Mouse (Mus musculus): ENCODE measurements around the gene Cpa2.

The Cpa2 gene

DNA sequence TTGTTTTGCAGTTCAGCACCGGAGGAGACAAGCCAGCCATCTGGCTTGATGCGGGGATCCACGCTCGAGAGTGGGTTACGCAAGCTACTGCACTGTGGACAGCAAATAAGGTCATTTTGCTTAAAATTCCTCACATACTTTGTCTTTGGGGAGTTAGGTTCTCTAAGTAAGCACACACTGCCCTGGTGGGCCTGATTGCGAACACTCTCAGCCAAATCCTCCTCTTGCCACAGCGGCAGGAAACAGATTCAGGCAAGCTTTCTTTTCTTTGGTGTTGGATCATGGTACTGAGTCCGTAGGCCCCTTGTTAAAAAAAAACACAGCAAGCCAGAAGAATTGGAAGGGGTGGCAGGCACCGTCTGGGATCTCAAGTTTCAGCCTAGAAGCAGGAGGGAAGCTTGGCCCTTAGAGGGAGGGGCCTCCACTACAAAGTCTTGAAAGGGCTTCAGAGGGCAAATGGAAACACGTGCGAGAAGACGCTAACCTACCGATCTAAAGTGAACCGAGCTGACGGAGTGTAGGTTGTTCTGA is 7.9 kb downstream of the Cpa2 start:
- peak; percentile 15 for DNase-seq

DNA sequence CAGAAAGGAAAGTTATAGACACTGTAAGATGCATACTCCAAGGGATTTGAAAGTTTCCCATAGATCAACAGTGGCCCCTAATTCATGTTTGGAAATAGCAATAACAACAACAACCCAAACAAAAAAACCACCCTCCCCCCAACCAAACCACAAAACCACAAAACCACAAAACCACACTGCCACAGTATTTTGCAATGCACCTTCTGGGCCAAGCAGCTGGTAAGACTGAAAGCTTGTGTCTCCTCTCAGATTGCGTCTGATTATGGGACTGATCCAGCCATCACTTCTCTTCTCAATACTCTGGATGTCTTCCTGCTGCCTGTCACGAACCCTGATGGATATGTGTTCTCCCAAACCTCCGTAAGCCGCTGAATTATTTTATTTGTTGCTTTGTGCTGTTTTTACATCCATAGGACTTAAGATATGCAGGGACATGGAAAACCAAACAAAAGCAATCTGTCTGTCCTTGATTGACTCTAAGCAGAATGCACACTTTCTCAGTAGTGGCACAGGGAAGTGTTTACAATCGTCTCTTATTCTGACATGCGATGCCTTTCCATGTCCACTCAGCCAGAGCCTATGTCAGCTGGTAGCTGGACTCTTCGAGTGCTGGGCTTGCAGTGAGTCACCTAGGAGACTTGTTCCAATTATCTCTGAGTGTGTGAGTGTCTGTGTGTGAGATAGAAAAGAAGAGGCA is 9.3 kb downstream of the Cpa2 start:
- no peak for DNase-seq

DNA sequence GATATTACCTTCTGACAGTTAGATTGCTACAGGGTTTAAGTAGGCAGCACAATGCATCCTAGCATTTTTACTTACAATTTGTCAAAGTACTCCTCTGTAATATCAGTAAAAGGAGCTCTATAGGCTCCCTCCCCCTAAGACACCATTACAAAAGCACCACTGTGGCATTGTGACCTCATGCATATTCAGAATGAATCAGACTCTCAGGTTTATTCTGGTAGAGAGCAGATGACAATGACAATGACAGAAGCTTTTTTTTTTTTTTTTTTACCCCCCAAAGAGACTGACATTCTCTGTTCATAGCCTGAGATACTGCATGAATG is 9.8 kb downstream of the Cpa2 start:
- no peak for DNase-seq

DNA sequence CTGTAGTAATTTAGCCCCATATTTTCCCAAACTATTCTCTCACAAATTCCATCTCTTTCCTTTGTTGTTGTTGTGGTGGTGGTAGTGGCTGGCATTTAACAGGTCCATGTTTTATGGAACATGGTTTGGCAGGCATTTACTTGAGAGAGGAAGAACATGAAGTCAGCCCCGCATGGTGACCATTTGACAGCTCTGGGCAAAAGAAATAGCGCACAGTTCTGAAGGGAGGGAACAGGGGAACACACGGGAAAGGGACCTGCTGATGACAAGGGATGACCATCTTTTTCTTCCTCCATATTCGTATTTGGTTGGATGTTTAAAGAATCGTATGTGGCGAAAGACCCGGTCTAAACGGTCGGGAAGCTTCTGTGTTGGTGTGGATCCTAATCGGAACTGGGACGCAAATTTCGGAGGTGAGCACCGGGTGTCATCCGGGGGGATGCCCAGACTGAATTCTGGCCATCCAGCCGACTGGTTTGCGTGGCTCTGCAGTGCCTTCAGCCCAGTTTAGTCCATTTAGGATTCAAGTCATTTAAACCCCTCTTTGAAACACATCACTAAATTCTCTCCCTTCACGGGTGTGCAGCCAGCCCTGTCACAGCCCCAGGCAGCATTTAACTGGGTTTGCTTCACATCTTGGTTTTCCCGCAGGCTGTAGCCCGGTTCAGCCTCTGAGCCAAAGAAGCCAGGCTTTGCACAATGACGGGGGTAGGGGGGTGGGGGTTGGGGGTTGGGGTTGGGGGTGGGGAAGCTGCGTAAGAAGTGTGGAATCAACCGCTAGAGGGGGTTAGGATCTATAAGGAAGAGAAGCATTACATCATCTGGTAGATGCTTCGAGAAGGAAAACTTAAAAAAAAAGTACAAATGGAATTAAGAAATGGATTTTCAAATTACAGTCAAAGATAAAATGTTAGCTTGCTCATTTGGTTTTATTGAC is 10.5 kb downstream of the Cpa2 start:
- no peak for DNase-seq

DNA sequence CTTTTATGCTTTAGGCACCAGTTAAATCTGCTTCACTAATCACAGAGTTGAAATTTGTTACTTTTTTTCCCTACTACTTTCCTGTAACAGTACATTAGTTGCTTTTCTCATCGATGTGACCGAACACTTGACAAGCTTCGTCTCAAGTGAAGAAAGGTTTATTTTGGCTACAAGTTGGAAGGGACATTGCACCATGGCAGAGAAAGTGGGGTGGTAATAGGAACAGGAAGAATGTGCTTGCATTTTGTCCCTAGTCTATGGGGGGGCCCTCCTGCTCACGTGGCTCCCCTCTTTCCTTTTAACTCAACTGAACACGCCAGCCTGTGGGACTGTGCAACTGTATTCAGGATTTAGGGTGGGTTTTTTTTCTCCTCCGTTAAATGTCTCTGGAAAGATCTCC is 11.2 kb downstream of the Cpa2 start:
- no peak for DNase-seq

DNA sequence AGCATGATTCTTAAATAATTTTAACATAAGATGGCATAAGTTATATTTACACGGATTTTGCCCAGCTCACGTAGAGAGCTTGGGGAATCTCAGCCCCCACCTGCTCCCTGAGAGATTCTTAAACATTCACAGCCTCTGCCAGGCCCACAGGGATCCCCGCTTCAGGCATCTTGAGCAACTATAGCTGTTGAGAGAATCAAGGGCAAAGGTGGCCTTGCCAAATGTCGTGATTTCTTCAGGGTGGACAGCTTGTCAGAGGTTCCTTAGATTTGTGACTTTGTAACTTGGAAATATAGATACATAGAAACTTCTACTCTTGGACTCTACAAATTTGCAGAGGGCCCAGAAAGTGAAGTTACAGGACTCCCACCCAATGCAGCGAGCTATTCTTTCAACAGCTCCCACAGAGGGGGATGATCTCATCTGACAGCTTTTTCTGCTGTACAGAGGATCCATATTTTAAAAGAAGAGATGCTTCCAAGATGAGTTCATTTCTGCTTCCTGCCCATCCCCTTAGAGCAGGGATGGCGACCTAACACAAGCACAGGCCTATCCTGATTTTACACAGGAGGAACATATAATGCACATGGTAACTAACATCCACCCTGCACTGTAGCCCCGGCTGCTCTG is 12.1 kb downstream of the Cpa2 start:
- no peak for DNase-seq

DNA sequence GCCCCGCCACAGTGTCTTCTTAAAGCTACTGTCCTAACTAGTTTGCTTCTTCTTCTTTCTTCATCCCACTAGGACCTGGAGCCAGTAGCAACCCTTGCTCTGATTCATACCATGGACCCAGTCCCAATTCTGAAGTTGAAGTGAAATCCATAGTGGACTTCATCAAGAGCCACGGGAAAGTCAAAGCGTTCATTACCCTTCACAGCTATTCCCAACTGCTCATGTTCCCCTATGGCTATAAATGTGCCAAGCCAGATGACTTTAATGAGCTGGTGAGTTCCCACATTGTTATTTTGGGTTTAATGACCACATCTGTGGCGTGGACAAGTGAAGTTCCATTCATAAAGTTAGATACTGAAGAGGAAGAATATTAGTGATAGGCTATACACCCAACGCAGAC is 12.7 kb downstream of the Cpa2 start:
- no peak for DNase-seq

DNA sequence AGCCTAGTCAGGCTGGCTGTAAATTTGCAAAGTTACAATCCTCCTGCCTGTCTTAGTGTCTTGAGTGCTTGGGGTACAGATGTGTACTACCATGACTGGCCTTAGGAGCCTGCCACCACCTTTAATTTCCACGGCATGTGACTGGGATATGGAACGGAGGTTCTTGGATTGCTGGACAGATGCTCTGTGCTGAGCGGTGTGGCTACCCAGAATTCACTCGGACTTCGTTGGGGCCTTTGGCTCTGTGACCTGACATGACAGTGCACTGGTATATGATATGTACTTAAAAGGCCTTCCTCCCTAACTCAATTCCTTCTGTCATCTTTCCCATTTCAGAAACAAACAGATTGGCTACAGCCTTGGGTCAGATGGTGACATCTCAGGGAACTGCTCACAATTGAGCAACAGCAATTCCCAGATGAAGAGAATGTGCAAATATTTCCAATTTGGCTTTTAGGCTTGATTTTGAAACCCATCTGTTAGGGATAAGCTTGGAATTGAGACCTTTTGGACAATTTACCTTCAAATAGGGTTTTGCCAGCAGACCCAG is 13.3 kb downstream of the Cpa2 start:
- DNase-seq, result no peak

DNA sequence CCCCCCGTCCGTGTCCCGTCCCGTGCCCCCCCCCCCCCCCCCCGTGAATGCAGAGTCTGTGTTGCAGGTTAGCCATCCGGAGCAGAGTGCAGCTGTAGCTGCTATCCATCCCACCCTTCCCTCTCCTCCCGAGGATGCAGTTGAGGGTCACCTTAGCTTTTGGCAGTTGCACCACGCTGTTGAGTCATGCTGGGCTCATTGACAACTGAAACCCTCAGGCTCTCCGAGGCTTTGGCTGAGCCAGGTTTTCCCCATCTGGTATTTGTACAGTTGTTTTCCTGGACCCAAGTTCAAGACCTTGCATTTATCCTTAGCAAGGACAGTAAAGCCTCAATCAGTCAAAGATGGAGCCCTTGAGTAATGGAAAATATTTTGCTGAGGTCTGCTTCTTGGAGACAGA is 14.7 kb downstream of the Cpa2 start:
- DNase-seq, result peak; percentile 29

DNA sequence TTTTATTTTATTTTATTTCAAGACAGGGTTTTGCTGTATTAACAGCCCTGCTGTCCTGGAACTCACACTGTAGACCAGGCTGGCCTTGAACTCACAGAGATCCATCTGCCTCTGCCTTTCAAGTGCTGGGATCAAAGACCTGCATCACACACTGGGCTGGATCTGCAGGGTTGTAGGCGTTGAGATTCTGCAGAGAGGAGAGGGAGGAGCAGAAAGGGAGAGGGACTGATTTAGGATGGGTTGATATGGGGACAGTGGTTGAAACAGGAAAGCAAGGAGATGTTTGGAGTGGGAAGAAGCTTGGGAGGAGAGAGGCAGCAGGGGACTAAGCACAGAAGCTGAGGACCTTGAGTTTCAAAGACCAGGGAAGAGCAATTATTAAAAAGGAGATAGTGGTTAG is 18.3 kb downstream of the Cpa2 start:
- no peak for DNase-seq

DNA sequence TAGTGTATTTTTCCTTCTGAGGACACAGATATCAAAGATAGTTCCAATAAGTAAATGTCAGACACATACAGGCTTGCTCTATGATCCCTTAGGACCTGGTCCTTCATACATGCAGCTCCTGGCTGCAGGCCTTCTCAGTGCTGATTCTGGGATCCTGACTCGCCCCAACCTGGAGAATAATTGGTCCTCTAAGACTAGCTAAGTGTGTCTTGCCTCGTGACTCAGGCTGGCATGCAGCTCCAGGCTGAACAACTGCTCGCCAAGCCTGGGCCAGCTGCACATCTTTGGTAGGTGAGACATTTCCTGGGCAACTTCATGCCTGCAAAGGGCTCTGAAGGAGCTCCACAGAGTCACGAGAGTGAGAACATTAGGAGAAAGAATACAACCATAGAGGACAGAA is 20.8 kb downstream of the Cpa2 start:
- no peak for DNase-seq

DNA sequence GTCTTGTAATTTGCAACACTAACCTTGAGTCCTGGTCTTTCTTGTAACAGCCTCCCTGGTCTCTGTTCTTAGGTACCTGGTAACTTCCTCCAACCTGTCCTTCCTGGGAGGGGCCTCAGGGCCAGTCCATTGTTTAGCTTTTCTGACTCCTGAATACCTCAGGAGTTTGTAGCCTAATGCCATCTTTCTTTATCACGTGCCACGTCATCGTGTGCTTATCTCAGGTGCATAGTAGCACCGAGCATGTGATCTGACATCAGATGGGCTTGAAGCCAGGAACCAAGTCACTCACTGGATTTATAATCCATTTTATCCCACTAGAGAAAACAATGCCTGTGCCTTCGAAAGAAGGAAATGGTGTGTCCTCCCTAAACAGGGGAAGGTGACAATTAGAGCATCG is 22.2 kb downstream of the Cpa2 start:
- DNase-seq, result no peak

DNA sequence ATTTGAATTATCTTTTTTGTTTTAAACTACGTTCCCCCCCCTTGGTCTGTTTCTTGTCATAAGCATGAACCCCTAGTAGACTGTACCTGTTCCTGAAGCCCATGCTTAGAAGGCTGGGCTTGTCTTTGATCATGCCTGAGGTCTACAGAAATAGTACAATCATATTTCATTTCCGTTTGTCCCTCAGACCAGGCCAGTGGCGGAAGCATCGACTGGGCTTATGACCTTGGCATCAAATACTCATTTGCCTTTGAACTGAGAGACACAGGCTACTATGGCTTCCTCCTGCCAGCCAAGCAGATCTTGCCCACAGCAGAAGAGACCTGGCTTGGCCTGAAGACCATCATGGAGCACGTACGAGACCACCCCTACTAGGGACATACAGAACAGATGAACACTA is 22.7 kb downstream of the Cpa2 start:
- DNase-seq, result no peak

DNA sequence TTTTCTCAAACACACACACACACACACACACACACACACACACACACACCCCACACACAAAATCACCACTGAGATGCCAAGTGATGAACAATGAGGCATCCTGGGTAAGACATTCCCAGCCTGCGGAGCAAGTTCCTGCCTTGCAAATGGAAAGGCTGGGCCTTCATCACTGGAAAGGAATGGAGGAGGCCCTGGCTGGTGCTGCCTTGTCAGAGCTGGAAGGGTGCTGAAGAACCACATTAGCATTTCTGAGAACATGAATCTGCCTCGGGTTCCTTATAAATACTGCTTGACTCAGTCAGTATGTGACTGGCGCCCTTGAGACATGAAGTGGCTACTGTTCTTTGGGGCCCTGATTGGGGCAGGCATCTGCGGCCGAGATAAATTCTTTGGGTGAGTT is 26.7 kb downstream of the Cpa2 start, which contains the start of gene Cpa4:
Gene Cpa4, plus strand, starts transcription at position 301 of the 400 bp plus-strand sequence.
- DNase-seq, result no peak

DNA sequence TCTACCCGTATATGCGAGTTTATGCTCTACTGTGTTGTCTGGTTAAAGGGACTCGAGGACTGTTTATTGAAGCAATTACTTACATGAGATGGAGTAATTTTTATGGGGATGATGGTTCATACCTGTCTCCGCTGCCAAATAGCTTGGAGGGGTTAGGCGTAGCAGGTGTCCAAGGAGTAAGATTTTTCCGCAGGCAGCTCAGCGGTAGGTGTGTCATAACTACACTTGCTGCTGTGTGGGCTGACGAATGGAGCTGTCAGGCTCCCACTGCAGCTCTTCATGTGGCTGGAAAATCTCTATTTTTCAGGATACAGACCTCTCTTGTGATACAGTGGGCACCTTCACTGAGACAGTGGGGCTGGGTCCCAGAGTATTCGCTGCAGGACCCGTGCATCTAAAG is 27.9 kb downstream of the Cpa2 start:
- no peak for DNase-seq

DNA sequence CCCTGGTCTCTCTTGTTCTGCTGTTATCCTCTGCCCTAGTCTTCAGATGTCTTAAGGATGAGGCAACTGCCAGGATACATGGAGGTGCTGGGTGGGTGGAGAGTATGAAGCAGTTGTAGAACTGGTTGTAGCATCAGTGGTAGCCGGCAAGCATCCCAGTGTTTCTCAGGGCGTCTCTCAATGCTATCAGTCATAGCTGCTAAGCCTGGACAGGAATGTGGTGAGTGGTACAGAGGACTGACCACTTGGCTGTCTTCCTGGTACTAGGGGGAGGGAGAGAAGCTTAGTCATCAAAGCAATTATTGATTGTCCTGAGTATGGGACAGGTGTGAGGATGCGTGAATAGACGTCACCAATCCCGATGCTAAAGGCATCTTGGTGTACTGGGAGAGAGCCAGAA is 28.6 kb downstream of the Cpa2 start:
- no peak for DNase-seq

DNA sequence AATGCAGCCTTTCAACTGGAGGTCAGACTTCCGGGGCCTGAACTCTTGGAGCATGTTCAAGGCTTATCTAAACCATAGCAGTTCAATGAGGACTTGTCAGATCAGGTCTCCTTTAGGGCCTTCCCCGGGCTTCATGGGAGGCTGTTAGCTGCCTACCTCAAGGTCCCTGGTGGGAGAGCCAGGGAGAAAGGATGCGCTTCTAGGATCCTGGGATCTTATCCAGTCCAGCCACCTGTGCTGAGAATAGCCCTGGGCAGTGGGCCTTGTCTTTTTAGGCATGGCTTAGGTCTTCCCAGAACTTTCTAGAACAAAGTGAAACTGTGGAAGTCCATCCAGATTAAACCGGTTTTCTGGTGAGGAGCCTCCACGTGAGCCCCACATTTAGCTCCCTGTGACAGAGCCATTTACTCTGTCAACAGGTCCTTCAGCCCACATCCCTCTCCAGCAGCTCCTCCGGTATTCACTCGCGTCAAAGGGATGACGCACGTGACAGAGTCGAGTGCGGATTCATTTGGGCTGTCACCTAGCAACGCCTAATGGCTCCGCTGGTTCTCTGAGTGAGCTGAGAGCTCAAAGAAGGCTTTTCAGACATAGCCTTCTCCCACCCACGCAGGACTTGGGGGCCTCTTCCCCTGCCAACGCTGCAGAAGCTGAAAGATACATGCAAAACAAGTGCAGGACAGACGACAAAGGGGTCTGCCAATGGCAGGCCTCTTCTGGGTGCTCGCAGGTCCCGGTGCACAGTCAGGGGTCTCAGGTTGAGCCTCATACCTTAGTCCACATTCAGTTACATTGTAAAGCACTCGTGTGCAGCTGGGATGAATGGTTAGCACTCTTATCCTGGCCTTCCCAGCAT is 31.3 kb downstream of the Cpa2 start:
- no peak for DNase-seq

DNA sequence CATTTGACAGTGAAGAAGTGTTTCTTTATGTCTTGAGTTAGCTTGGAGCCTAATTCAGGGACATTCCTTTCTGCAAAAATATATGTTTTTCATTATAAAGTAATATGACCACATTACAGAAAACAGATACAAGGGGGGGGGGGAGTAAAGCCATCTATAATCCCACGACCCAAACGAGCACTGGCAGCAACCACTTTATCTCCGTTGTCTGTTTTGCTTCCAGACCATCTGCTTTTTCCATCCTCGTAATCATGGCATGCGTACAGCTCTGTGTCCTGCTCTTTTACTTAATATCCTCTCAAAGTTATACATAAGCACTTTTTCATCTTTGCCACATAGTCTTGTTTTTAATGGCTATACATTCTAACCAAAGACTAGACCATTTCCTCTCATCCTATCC is 32.0 kb downstream of the Cpa2 start:
- no peak for DNase-seq

DNA sequence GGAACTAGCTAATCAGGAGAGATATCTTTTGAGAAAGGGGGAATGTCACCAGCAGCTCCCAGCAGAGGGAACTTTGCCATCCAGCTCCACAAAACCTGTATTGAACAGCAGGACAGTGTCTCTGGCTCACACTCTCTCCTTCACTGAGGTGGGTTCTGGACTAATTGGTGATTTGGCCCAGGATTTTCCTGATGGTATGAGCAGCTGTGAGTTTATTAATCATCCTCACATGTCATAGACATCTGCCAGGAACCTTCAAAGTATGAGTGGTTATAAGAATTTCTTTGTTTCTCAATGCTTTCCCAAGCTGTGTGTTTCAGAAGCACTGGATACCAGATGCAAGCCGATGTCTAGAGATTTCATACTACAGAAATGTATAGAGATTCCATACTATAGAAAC is 33.6 kb downstream of the Cpa2 start:
- no peak for DNase-seq

DNA sequence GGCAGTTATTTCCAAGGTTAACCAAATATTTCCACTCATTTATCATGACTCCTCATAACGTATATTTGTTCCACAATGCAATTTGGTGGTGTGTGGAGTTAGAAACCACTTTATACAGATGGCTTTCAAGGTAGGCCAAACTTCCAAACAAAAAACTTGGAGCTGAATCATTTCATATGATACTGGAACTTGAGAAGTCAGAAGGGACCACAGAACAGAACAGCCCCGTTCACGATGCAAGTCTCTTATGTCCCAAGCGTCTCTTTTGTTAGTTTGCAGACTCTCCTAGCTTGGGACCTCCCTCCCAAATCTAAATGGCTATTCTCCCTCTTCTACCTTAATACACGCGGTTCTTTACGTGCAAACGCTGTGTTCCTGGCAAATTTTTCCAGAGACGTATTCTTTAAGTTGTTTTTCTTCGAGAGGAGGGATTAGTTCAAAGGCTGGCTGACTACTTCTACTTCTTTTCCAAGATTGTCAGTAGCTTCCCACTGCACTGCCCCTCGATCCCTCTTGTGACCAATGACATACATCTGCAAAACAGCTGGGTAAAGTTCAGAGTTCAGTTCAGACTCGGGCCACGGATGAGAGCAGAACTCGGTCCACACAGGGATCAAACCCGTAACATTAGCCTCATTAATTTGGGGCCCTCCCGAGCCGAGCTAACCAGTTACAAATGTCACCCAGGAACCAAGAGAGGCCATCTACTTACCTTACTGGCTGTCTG is 35.3 kb downstream of the Cpa2 start:
- DNase-seq, result no peak

DNA sequence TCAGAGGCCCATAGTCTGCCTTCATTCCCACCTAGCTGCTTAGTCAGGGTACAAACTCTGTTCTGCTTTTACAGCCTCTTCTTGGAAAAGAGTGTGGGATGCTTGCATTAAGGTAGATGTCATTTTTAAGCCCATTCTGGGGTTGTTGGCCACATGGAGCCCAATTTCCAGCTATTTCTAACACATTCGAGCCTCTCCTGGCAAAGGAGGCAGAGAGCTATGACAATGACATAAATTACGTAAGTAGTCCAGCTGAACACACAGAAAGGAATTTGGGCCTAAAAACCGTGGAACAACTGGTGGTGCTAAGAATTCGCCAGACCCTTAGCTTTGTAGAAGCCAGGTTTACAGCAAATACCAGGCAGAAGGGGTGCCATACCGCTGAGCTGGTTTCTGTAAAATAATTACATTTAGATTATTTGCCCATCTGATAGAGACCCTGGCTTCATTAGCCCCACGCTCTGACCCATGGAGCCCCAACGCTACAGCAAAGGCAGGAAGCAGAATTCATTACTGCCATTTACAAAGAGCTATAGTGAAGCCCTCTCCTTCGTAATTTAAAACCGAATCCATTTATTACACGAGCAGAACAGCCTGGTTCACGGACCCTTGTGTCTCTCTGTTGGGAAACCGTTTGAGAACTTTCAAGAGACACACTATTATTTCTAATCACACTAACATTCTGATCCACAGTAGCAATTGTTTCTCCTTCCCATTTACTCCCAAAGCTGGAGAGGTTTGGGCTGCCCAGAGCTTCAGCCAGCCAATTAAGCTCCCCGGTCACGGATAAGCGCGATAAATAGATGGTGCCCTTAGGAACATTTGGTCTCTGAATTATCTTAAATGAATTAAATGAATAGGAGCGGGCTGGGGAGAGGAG is 38.8 kb downstream of the Cpa2 start:
- DNase-seq, result no peak

Data from kidney, postnatal 14 days (tissue).